Mouse (Mus musculus) ES-E14 (cell line): ENCODE measurements around the gene Cdk13.

Experiments
- CHD2 ChIP-seq: IDR thresholded peaks from 2 replicates; pipeline ENCODE4 v1.6.1; 2014; ENCODE audit warnings: mild to moderate bottlenecking, low read depth, low read length, inconsistent platforms
- HCFC1 ChIP-seq: IDR thresholded peaks from 2 replicates; pipeline ENCODE4 v1.6.1; 2012; ENCODE audit warnings: low read length, inconsistent platforms, borderline replicate concordance; ENCODE audit not compliant: insufficient read depth
- ZNF384 ChIP-seq: IDR thresholded peaks from 2 replicates; pipeline ENCODE4 v1.6.1; 2012; ENCODE audit warnings: low read depth, low read length, inconsistent platforms

DNA sequence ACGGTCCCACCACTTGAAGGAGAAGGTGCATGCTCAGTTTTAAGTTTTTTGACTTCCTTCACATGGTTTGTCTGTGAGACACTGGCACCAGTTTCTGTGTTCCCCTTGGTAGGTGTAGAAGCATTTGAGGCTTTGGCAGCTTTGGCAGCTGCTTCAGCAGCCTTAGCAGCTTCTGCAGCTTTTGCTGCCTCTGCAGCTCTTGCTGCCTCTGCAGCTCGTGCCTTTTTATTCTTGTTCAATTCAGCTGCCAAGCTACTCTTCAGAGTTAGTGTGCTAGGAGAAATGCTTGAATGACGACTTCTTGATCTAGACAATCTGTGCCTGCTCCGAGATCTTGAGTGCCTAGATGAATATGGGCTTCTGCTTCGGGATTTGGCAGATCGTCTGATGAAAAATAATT, 32.3 kb downstream of the Cdk13 start:
- TF ChIP-seq CHD2 (no peak), ZNF384 (no peak), HCFC1 (no peak)
